Mouse (Mus musculus) lung, postnatal 10 days (tissue): ENCODE results near the gene Lef1.

Source experiments
- DNase-seq: peaks from one replicate; pipeline ENCODE4 v3.0.0; 2021

The Lef1 gene

DNA sequence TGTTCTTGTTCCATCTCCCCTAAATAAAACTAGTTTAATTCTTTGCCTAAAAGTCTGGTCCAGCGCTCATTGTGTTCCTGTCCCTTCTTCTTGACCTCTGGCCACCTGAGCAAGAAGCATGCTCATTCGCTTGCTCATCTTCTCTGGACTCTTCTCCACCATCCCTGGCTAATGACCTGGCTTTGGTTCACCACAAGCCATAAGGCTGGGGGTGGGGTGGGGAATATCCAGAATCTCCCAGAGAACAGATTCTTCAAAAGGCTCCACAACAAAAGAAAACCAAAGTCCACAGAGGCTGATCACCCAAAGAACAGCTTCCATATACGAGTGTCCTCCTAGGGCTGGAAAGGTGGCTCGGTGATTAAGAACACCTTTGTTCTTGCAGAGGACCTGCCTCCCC, 144.7 kb downstream of the Lef1 start:
- DNase-seq: no peak

DNA sequence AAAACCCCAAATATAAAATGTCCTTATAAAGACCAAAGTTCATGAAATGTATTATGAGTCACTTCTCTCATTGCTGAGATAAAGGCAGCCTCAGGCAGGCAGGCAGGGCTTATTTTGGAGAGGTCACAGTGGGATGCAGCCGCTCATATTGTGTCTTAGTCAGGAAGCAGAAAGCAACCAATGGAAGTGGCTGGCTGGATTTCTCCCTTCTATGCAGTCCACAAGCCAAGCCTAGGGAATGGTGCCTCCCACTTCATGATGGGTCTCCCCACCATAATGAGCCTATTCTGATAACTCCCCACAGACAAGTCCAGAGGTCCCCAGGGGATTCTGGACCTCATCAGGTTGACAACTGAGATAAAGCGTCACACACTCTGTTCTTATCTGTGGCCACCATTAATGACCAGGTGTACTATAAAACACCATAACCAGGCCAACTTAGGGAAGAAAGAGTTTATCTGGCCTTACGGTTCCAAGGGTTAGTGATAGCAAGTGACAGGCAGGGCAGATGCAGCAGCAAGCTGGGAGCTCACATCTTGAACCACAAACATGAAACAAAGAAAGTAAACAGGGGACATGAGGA, 145.2 kb downstream of the Lef1 start:
- DNase-seq: no peak

DNA sequence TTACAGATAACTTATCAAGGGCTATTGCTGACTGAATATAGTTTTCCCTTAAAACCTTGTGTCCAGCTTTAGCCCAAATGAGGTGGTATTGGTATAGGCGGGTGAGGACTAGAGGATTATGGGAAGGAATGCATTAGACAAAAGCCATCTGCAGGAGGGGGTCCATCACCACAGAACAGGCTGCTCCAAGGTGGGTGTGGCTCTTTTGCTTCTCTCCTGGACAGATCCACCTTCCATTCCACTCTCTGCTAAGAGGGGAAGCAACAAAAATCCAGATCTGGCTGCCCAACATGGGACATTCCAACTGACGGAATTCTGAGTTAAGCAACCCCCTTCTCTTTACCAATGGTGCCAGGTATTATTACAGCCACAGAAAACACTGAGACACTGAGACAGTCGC, 148.7 kb downstream of the Lef1 start:
- DNase-seq: no peak

DNA sequence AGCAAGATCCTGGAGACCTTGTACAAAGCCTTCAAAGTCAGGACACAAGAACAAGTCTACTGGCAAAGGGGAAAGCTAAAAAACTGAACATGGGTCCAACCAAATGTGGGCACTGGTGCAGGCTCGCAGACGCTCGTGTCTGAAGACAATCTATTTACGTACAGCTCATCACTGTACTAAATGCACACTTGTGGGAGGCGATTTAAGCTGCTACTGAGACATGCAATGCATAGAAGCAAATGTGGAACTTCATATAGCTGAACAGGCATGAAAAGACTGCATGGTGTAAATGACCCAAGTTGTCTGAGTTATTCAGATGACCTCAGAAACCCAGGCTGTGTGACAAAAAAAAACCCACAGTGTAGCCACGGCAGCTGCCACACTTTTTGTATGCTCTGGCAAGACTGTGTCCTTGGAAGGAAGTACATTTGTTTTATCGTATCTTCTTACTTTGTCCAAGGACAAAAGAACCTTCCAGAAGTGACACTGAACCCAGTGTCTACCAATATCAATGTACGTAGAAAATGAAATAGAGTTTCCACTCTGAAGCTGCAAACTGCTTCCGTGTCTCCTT, 149.2 kb downstream of the Lef1 start:
- DNase-seq: no peak

DNA sequence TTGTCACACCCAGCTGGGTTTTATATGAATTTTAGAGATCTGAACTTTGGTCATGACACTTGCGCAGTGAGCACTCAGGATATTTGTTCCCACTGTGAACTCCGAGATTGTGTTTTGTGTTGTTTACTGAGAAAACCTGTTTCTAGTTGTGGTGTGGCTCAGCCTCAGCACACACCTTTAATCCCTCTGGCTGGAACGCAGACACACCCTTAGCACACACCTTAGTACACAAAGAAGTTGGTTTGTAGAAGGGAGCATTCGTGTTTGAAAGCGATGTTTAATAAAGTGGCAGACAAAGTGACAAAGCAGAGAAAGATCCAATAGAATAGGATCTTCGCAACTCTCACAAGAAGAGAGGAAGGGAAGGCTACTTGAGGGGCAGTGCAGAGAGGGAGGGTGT, 150.1 kb downstream of the Lef1 start:
- DNase-seq: no peak

DNA sequence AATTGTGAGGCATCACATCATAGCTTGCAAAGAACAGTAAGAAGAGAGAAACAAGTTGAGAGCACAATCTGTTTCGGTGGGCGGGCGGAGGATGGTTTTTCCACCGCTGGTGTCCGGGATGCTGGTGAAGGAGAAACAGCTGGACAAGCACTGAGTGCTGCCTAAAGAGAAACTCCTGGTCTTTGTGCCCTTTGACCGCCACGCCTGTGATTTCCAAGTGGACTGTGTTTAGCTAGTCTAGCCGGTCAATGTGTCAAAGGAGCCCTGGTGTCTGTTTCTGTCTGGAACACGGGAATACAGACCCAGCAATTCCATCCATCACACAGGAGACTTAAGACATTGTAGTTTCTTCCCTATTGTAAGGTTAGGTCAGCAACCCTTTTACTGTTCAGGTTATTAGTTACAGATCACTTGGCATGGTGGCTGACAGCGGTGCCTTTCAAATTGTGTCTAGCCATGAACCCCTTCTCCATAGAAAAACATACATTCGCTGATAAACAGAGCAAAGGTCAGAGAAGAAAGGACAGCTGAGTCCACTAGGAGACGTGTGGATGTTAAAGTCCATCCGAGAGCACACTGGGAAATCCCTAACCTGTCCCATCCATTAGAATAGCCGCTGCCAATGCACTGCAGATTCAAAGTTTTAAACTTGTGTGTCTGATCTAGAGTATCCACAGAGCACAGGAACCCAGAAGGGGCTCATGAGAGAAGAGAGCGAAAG, 153.7 kb downstream of the Lef1 start:
- peak; percentile 79 for DNase-seq

DNA sequence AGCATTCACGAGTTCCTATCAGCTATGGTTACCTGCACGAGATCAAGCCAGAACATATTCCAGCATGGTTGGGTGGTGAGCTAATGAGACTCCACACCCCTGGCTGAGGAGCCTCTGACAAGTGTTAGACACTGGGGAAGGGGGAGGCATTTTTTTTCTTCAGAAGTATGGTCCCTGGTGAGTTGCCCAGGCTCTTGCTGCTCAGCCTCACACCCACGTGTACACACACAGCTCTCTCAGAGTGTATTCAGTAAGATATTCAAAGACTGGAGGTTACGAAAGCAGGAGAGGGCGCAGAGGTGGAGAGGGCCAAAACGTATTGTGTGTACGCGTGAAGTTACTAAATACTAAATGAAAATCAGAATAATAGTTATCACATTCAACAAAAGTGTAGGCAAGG, 155.2 kb downstream of the Lef1 start:
- DNase-seq: peak; percentile 26

DNA sequence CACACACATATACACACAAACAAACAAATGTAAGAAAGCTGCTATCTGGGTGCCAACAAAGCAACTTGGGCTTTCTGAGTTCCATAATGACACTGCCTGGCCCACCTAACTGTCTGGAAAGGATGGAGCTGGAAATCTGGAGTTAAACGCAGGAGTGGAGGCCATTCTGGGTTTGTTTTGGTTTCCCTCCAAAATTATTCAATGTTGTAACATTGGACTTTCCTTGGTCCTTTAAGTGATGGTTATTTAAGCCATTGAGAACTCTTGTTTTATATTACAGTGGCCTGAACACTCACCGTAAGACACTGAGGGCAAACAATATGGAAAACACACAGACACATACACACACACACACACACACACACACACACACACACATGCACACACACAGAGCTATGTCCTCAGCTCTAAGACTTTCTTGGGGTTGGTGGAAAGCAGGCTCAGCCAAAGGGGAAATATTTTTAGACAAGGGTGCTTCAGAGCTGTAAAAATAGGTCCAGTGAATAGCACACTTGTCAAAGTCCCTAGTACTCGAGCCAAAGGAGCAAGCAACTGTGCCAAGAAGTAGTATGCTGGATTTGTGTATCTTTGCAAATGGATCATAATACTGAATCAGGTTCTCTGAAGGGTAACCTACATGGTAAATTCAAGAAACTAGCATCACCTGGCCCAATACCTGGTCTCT, 156.2 kb downstream of the Lef1 start:
- peak; percentile 55 for DNase-seq

DNA sequence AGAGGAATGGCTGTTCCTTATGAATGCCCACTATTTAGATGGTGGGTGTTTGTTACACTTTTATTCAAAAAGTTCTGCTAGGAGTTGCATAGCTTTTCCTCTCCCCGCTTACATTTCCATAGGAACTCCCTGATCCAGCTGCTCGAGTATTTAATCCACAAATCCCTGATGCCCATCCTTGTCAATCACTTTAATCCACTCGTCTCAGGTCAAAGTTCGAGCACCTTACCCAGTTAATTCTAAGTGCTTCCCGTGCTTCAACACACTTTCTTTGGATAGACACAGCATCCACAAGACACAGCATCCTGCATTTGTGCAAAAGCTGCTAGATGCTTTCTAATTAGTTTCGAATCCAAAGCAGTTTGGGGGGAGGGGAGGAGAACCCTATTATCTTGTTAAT, 160.1 kb downstream of the Lef1 start:
- no peak for DNase-seq

DNA sequence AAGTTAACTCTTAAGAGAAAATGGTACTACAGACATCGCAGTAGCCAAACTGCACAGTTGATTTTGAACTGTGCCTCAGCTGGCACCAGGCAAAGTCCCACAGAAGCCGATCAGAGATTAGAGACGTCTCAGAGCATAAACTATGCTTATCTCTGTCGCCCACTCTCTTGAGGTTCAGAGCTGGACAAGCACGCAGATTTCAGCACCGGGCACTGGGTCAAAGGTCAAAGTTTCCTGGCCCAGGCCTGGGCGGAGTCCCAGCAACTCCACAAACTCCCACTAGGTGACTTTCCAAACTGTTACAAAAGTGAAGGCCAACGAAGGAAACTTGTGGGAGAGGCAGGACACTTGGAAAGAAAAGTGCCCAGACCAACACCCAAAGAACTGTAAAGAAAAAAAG, 160.9 kb downstream of the Lef1 start:
- DNase-seq: peak; percentile 81

DNA sequence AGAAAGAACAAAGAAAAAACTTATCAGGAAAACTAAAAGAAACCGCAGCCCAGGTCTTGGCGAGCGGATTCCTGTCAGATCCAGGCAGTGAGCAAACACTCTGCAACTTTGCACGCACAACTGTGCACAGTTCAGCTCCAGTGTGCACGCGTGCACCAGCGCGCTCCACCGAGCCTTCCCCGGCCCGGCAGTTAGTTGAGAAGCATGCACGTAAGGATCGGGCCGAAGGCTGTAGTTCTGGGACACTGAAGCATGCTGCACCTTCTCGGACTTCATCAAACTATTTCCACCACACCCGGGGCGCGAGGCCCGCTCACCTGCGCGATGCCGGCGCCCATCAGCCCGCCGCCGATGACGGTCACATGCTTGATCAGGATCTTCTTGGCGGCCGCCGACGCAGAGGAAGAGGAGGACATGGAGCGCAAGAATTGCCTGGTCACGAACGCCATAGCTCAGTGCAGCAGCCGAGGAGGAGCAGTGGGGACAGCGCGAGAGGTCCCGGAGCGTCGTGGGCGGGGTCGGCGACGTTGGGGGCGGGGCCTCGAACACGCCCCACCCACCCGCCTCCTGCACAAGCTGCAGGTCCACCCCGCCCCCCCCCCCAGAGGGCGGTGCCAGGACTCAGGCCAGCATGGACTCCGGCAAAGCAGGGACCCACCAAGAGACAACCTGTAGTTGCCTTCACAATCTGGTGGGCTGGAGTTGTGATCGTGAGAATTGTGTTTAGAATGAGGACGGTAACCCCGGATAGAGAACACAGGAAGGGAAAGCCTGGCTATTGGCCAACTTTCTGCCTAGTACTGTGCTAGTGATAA, 161.5 kb downstream of the Lef1 start, which contains the start of gene Hadh:
Gene Hadh (minus strand): TSS at position 543 of the 815 bp plus-strand sequence.
- DNase-seq: peak; percentile 90

DNA sequence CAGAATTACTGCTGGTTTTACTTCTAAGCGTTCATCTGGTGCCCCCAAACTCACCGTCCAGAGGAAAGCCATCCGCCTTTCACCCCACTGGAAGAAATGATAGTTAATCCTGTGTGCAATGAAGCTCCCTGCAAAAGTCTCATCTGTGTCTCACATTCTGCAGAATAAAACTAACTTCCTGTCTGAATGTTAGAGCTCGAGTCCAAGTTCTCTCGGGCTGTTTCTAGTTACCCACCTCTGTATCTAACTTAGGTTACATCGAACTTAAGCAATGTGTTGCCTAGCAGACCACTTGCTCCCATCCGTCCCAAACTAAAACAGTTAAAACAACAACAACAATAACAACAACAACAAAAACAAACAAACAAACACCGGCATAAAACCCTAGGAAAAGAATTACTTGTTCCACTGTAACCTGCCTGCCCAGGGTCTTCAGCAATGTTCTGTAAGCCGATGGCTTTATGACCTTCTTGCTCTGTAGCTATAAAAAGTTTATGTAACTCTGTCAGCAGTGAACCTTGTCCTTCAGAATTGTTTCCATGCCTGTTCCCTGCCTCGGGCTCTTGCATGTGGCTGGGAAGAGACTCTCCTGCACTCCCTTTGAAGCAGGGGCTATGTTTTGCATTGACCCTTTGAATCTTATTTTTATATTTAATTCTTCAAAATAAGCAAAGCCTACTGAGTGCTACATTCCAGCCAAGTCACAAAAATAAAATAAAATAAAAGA, 162.3 kb downstream of the Lef1 start:
- DNase-seq: no peak
